34 mouse cellular contexts compared by ENCODE assay signal in genomic region chr17:36022098-36022497, GRCm38 (mm10). TPM values are rescaled to one million over a fixed set of nuclear protein-coding genes. Genes with fewer than 3 reads are reported as not detected.
A peak's percentile ranks its signal among the peaks of the same experiment; 100 is the strongest.
DNase-seq lines count a peak whose midpoint lies in the region; TF ChIP-seq lines count a peak whose summit lies in the region.
"Had no signal": no experiment of that assay in that cellular context is flagged by ENCODE, and none has a peak within 500 bp of the region (broad histone marks: within the 10 kb centered on the region; RNA-seq: fewer than 3 reads in every experiment).

No protein-coding gene starts in this region.

- peaks cover 37% of the 10 kb centered on the region for H3K4me1 ChIP-seq in spleen, adult 2 months (ENCODE audit: control insufficient read depth, insufficient read depth, insufficient read length)
- H3K4me1 ChIP-seq: hindbrain, embryonic 15.5 days had no signal

- intact Hi-C loops in heart, postnatal 14 days (cut with DNase I), result no loop called here
- intact Hi-C loops in left cerebral cortex, adult 2 months (cut with DNase I), result no loop called here

- no peak overlapping the region for H3K4me3 ChIP-seq in left cerebral cortex, adult 2 months
- no peak overlapping the region for H3K4me3 ChIP-seq in spleen, adult 2 months (ENCODE audit: extremely low read depth, insufficient read depth, insufficient read length)
- no peak overlapping the region for H3K4me3 ChIP-seq in macrophage (ENCODE audit: inconsistent target)
- H3K4me3 ChIP-seq: embryonic facial prominence, embryonic 12.5 days; embryonic facial prominence, embryonic 15.5 days; heart, embryonic 12.5 days; heart, embryonic 15.5 days; hindbrain, embryonic 12.5 days; hindbrain, embryonic 15.5 days; intestine, embryonic 15.5 days had no signal

- H3K27ac ChIP-seq in left cerebral cortex, adult 2 months, result peak overlapping the region; percentile 24; the same call in 1 of the 2 replicates
- peak overlapping the region; percentile 95 for H3K27ac ChIP-seq in spleen, adult 2 months (ENCODE audit: insufficient read depth, low read length)
- H3K27ac ChIP-seq in macrophage, result peak overlapping the region; percentile 96
- H3K27ac ChIP-seq: embryonic facial prominence, embryonic 15.5 days; heart, embryonic 15.5 days; hindbrain, embryonic 12.5 days; hindbrain, embryonic 15.5 days; intestine, embryonic 15.5 days had no signal

- peaks cover 3% of the 10 kb centered on the region for H3K36me3 ChIP-seq in spleen, adult 2 months (ENCODE audit: control insufficient read depth, insufficient read depth, low read length)
- peaks cover 12% of the 10 kb centered on the region for H3K36me3 ChIP-seq in macrophage (ENCODE audit: inconsistent target)
- H3K36me3 ChIP-seq: embryonic facial prominence, embryonic 12.5 days; embryonic facial prominence, embryonic 15.5 days; heart, embryonic 12.5 days; heart, embryonic 15.5 days; hindbrain, embryonic 12.5 days; hindbrain, embryonic 15.5 days; intestine, embryonic 15.5 days had no signal

- 73% methylated on average over 9 of the region's 9 CpGs for WGBS in spleen, adult 2 months
- 75% methylated on average over 9 of the region's 9 CpGs for WGBS in macrophage (ENCODE audit: missing documents)

- peak; percentile 88 for DNase-seq in heart, adult 11 months
- no peak for DNase-seq in heart, postnatal 14 days
- DNase-seq in left cerebral cortex, adult 2 months (ENCODE audit: extremely low spot score in 1 of 2, low spot score in 2 of 2), result no peak
- DNase-seq in left cerebral cortex, adult 8-10 months (ENCODE audit: low spot score in 2 of 2), result no peak
- no peak for DNase-seq in spleen, adult 2 months (ENCODE audit: low read depth in 1 of 2, low spot score in 2 of 2)
- DNase-seq in spleen, adult 12 weeks (ENCODE audit: low spot score), result no peak
- DNase-seq in cerebellum, postnatal 4 days (ENCODE audit: low spot score in 2 of 2), result no peak
- DNase-seq: adrenal gland, adult 2 months; adrenal gland, postnatal 14 days; B cell, adult 2 months; cerebellum, adult 11-12 months; cerebellum, adult 8-10 months; cerebellum, postnatal 10 days; forebrain, postnatal 0 days; gastrocnemius, postnatal 25 days; heart, postnatal 10 days had no signal

- no peak for TF ChIP-seq CTCF in left cerebral cortex, adult 2 months (IDR thresholded peaks at IDR 0.05)
- no peak for TF ChIP-seq CTCF in spleen, adult 2 months (IDR thresholded peaks at IDR 0.05; ENCODE audit: extremely low read depth, insufficient read depth, insufficient read length, insufficient replicate concordance)

- H3K79me2 ChIP-seq in macrophage (ENCODE audit: inconsistent target), result peaks cover 32% of the 10 kb centered on the region

- TF ChIP-seq POLR2A in spleen, adult 2 months (IDR thresholded peaks at IDR 0.05; ENCODE audit: low read depth, low read length), result no peak

- H3K27me3 ChIP-seq in spleen, adult 2 months (ENCODE audit: control insufficient read depth, insufficient read depth, low read length), result no peaks in the 10 kb centered on the region
- H3K27me3 ChIP-seq: CH12.LX; embryonic facial prominence, embryonic 12.5 days; embryonic facial prominence, embryonic 15.5 days; heart, embryonic 12.5 days; heart, embryonic 15.5 days; hindbrain, embryonic 12.5 days; hindbrain, embryonic 15.5 days; intestine, embryonic 15.5 days had no signal

RNA-seq across cellular contexts. Expression of gene H2-T24, which starts 1.7 kb away (rescaled TPM):
- total RNA-seq in heart, postnatal 14 days (2021), result 1 to 10 TPM; 4.7 to 6.0 TPM
- 1 to 10 TPM; 1.1 to 2.5 TPM for total RNA-seq in left cerebral cortex, adult 2 months (2021)
- 1 to 10 TPM; 1.1 to 3.3 (median 1.6) TPM for total RNA-seq in left cerebral cortex, adult 8-10 months (2022)
- 19.1 and 19.2 TPM in 2 replicates for polyA plus RNA-seq in spleen, adult 2 months (2012; rRNA removed)
- total RNA-seq in macrophage (2018; cell fraction: chromatin; rRNA removed), result 100 to 1,000 TPM in 11 of 26 experiments, 10 to 100 TPM in 14, 1 to 10 TPM in 1; 9.6 to 286 (median 85.2) TPM
- total RNA-seq in macrophage (2018; cell fraction: cytosol; rRNA removed), result 100 to 1,000 TPM in 13 of 26 experiments, 10 to 100 TPM in 13; 35.3 to 269 (median 99.3) TPM
- 100 to 1,000 TPM in 15 of 26 experiments, 10 to 100 TPM in 11; 38.6 to 490 (median 169) TPM for total RNA-seq in macrophage (2018; cell fraction: nucleus; rRNA removed)
- polyA plus RNA-seq in macrophage (2018), result 34.5 to 71.7 TPM (median 59.9 TPM) in 3 replicates

RNA-seq across cellular contexts. Expression of gene H2-T23, which starts 10.6 kb away (rescaled TPM):
- total RNA-seq in heart, postnatal 14 days (2021), result 10 to 100 TPM; 23.2 to 24.0 TPM
- total RNA-seq in left cerebral cortex, adult 2 months (2021), result 10 to 100 TPM; 13.6 to 17.2 TPM
- total RNA-seq in left cerebral cortex, adult 8-10 months (2022), result 10 to 100 TPM; 15.9 to 25.5 (median 21.3) TPM
- polyA plus RNA-seq in spleen, adult 2 months (2012; rRNA removed), result 344 and 382 TPM in 2 replicates
- 100 to 1,000 TPM in 18 of 26 experiments, 10 to 100 TPM in 8; 50.2 to 670 (median 341) TPM for total RNA-seq in macrophage (2018; cell fraction: chromatin; rRNA removed)
- 1,000 to 10,000 TPM in 9 of 26 experiments, 100 to 1,000 TPM in 17; 312 to 1,199 (median 634) TPM for total RNA-seq in macrophage (2018; cell fraction: cytosol; rRNA removed)
- total RNA-seq in macrophage (2018; cell fraction: nucleus; rRNA removed), result 1,000 to 10,000 TPM in 10 of 26 experiments, 100 to 1,000 TPM in 16; 253 to 1,712 (median 806) TPM
- polyA plus RNA-seq in macrophage (2018), result 196 to 602 TPM (median 274 TPM) in 3 replicates

RNA-seq across cellular contexts. Expression of gene H2-T22, which starts 20.4 kb away (rescaled TPM):
- total RNA-seq in heart, postnatal 14 days (2021), result 10 to 100 TPM in 1 of 2 experiments, 1 to 10 TPM in 1; 10.0 to 12.4 TPM
- 10 to 100 TPM; 13.7 to 14.8 TPM for total RNA-seq in left cerebral cortex, adult 2 months (2021)
- total RNA-seq in left cerebral cortex, adult 8-10 months (2022), result 10 to 100 TPM; 17.7 to 21.2 (median 18.6) TPM
- polyA plus RNA-seq in spleen, adult 2 months (2012; rRNA removed), result 60.3 and 61.9 TPM in 2 replicates
- 100 to 1,000 TPM in 12 of 26 experiments, 10 to 100 TPM in 14; 10.8 to 389 (median 88.2) TPM for total RNA-seq in macrophage (2018; cell fraction: chromatin; rRNA removed)
- total RNA-seq in macrophage (2018; cell fraction: cytosol; rRNA removed), result 1,000 to 10,000 TPM in 3 of 26 experiments, 100 to 1,000 TPM in 22, 10 to 100 TPM in 1; 90.6 to 1,092 (median 380) TPM
- total RNA-seq in macrophage (2018; cell fraction: nucleus; rRNA removed), result 100 to 1,000 TPM in 15 of 26 experiments, 10 to 100 TPM in 11; 33.8 to 808 (median 308) TPM
- 56.5 to 198 TPM (median 94.0 TPM) in 3 replicates for polyA plus RNA-seq in macrophage (2018)

RNA-seq across cellular contexts. Expression of gene Gm6034, which starts 20.7 kb away (rescaled TPM):
- not detected for total RNA-seq in heart, postnatal 14 days (2021)
- not detected for total RNA-seq in left cerebral cortex, adult 2 months (2021)
- not detected for total RNA-seq in left cerebral cortex, adult 8-10 months (2022)
- polyA plus RNA-seq in spleen, adult 2 months (2012; rRNA removed), result 0.08 and 0.22 TPM in 2 replicates
- 1 to 10 TPM in 14 of 26 experiments, under 1 TPM in 5, not detected in 7; 0.55 to 7.0 (median 2.0) TPM for total RNA-seq in macrophage (2018; cell fraction: chromatin; rRNA removed)
- total RNA-seq in macrophage (2018; cell fraction: cytosol; rRNA removed), result under 1 TPM in 10 of 26 experiments, not detected in 16; 0.08 to 0.33 (median 0.10) TPM
- total RNA-seq in macrophage (2018; cell fraction: nucleus; rRNA removed), result 1 to 10 TPM in 16 of 26 experiments, under 1 TPM in 6, not detected in 4; 0.40 to 4.7 (median 2.0) TPM
- not detected in 3 replicates for polyA plus RNA-seq in macrophage (2018)
- total RNA-seq: adrenal gland, postnatal 14 days; common myeloid progenitor, adult 5-6 weeks; forebrain, postnatal 0 days; G1E; gastrocnemius, adult 8-10 months; gastrocnemius, postnatal 25 days; granulocyte monocyte progenitor cell, adult 5-6 weeks; hematopoietic stem cell, adult 5-6 weeks had no signal
- polyA plus RNA-seq: brain, embryonic 14.5 days; embryonic facial prominence, embryonic 12.5 days; embryonic facial prominence, embryonic 15.5 days; forebrain, embryonic 11.5 days; forebrain, embryonic 14.5 days; forebrain, postnatal 0 days; frontal cortex, adult 2 months; G1E; heart, embryonic 12.5 days; heart, embryonic 15.5 days; hindbrain, embryonic 12.5 days; hindbrain, embryonic 15.5 days had no signal

RNA-seq across cellular contexts. Expression of gene Gm11127, which starts 36.1 kb away (rescaled TPM):
- 1 to 10 TPM; 1.5 to 2.3 TPM for total RNA-seq in heart, postnatal 14 days (2021)
- 1 to 10 TPM; 1.1 to 1.5 TPM for total RNA-seq in left cerebral cortex, adult 2 months (2021)
- 1 to 10 TPM in 3 of 4 experiments, under 1 TPM in 1; 0.72 to 3.4 (median 2.0) TPM for total RNA-seq in left cerebral cortex, adult 8-10 months (2022)
- 0.08 and 0.19 TPM in 2 replicates for polyA plus RNA-seq in spleen, adult 2 months (2012; rRNA removed)
- under 1 TPM in 1 of 26 experiments, not detected in 25; 0.63 TPM for total RNA-seq in macrophage (2018; cell fraction: chromatin; rRNA removed)
- under 1 TPM in 25 of 26 experiments, not detected in 1; 0.14 to 0.82 (median 0.40) TPM for total RNA-seq in macrophage (2018; cell fraction: cytosol; rRNA removed)
- 1 to 10 TPM in 2 of 26 experiments, under 1 TPM in 10, not detected in 14; 0.44 to 1.4 (median 0.74) TPM for total RNA-seq in macrophage (2018; cell fraction: nucleus; rRNA removed)
- polyA plus RNA-seq in macrophage (2018), result 0.16 to 0.64 TPM (median 0.34 TPM) in 3 replicates
- total RNA-seq: forebrain, postnatal 0 days; G1E; granulocyte monocyte progenitor cell, adult 5-6 weeks; hematopoietic stem cell, adult 5-6 weeks had no signal
- polyA plus RNA-seq: adrenal gland, adult 2 months; brain, embryonic 14.5 days; embryonic facial prominence, embryonic 12.5 days; forebrain, embryonic 11.5 days; forebrain, embryonic 14.5 days; forebrain, postnatal 0 days; G1E; heart, embryonic 12.5 days; heart, embryonic 15.5 days; hindbrain, embryonic 12.5 days; hindbrain, embryonic 15.5 days had no signal

Comparison
In these comparisons a context has a peak if more than half of its experiments do, and no peak if none do; other contexts are left out.
1. H3K27ac ChIP-seq: peak in every context shown above with its lines; median percentile 96 in macrophage; 95 in spleen, adult 2 months; 24 in left cerebral cortex, adult 2 months.